Mouse (Mus musculus): Measurements from ENCODE around the gene Xylb. TPM values are rescaled to one million over a fixed set of nuclear protein-coding genes. Genes with fewer than 3 reads are reported as not detected.

The Xylb gene
- 1 to 10 TPM; 5.6 to 6.2 (median 5.8) TPM for total RNA-seq (2022)

DNA sequence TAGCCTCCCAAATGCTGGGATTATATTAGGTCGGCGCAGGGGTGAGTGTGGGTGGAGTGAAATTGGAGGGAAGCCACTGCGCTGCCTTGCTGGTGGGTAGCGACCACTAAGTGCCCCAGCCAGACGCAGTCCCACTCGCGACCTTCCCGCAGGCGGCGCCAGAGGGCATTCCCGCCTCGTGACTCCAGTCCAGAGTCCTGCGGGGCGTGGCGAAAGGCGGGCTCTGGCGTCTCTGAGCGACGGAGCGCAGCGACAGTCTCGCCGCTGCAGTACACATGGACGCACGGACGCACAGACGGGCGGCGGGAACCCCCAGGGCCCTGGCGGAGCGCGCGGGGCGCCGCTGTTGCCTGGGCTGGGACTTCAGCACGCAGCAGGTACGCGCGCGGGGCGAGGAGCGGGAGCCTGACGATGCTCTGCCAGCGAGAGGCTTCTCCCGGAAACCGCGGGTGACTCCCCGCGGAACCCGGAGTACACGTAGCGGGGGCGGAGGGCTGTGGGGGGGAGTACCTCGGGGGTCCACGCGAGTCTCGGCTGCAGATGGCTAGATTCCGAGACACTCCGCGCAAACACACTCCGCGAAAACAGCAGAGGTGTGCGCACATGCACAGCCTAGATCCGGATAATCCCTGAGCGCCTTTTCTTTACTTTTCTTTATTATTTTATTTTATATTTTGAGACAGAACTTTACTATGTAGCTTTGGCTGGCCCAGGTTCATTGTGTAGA lies at the start of gene Xylb:
Gene Xylb, plus strand, starts transcription at position 51 of the 727 bp plus-strand sequence.
- DNase-seq (ENCODE audit: low spot score in 2 of 2), result peak; percentile 80 to 81

DNA sequence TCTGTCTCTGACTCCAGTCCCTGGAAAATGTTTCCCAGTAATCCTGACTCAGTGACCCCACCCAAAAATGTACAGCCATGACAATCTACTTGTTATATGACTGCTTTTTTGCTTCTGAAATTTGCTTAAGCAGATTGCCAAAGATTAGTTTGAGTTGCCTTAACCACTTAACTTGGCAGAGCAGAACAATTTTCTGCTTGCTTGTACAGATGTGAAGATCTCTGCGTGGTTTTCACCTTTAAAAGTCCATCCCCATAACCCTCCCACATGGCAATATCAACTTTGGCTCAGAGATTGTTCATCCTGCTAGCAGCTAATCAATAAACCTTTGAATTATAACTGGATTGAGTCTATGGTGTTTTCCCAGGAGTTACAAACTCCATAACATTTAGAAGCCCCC lies 48.1 kb upstream of the Xylb start:
- no peak for DNase-seq (ENCODE audit: low spot score in 2 of 2)

DNA sequence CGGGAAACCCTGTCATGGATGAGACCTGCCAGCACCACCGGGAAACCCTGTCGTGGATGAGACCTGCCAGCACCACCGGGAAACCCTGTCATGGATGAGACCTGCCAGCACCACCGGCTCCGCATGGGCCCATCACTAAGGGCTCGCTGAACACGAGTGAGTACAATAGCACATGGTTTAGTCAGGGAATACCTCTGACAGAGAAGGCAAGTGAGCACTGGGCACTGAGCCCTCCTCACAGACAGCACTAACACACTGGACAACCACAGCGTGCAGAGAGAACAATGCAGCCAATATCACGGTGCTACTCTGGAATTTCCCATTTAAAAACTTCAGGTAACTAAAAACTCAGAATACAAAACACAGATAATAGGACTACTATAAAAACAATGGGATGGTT lies 44.1 kb upstream of the Xylb start:
- DNase-seq (ENCODE audit: low spot score in 2 of 2), result no peak

DNA sequence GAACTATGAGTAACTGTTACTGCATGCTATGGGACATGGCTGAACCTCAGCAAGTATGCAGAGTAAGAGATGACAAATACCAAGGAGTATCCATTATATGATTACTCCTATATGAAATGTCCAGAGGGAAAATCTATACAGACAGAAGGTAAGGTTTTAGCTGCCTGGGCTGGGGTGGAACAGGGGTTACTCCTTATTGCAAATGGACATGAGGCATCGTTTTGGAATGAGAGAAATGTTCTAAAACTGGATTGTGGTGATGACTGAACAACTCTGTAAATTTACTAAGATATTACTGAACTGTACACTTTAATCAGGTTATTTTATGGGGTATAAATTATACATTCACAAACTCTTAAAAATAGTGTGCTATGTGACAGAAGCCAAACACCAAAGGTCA lies 38.3 kb upstream of the Xylb start:
- no peak for DNase-seq (ENCODE audit: low spot score in 2 of 2)

DNA sequence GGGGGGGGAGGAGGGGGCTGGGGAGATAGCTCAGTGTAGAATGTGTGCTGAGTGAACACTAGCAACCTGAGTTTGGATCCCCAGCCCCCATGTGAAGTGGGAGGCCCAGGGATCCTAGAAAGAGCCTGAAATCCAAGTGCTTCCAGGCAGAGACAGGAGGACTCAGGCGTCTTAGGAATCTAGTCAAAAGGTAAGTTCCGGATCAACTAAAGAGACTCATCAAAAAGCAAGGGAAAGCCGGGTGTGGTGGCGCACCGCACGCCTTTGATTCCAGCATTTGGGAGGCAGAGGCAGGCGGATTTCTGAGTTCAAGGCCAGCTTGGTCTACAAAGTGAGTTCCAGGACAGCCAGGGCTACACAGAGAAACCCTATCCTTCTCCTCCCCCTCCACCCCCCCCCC lies 36.7 kb upstream of the Xylb start:
- DNase-seq (ENCODE audit: low spot score in 2 of 2), result no peak

DNA sequence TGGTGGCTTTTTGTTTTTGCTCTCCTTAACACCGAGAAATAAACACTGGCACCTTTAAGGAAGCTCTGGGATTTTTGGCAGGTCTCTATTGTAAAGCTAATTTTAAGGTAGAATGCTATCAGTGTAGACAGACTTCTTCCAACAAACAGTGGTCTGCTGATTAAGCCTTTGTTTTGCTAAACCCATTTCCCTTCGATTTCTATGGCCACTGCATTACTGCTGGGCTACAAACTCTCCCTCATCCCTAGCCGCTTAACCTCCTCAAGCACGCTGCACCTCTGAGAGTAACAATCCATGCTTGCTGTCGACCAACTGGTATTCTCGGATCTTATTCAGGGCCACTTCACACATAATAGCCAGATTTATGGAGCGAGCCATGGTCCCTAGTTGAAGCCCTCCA lies 36.2 kb upstream of the Xylb start:
- no peak for DNase-seq (ENCODE audit: low spot score in 2 of 2)

GRCm38 (mm10) chr9:119321392-119322229 lies 35.6 kb upstream of the Xylb start:
- peak in 1 of 2 experiments; percentile 46 for DNase-seq (ENCODE audit: low spot score in 2 of 2)

GRCm38 (mm10) chr9:119322289-119323259 lies 34.6 kb upstream of the Xylb start, which contains the start of gene Oxsr1:
Gene Oxsr1, minus strand, starts transcription at chr9:119322427.
- peak; percentile 97 to 99 for DNase-seq (ENCODE audit: low spot score in 2 of 2)

- DNase-seq (ENCODE audit: low spot score in 2 of 2), result no peak
Observed at GRCm38 (mm10) chr9:119323260-119323645, 33.9 kb upstream of the Xylb start.

DNA sequence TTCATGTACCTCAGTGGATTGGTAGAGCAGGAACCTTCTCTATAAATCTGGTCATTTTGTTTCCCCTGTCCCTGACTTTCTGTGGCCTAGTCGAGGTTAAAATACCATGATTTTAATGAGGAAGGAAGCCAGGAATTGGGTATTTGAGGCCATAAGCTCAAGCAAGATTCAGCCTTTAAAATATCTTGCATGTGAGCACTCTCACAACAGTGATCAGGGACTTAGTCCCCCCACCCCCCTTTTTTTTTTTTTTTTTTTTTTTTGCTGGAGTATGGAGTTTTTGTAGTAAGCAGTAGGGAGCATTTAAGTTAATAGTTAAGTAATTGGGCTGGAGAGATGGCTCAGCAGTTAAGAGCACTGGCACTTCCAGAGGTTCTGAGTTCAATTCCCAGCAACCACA lies 33.1 kb upstream of the Xylb start:
- DNase-seq (ENCODE audit: low spot score in 2 of 2), result no peak

DNA sequence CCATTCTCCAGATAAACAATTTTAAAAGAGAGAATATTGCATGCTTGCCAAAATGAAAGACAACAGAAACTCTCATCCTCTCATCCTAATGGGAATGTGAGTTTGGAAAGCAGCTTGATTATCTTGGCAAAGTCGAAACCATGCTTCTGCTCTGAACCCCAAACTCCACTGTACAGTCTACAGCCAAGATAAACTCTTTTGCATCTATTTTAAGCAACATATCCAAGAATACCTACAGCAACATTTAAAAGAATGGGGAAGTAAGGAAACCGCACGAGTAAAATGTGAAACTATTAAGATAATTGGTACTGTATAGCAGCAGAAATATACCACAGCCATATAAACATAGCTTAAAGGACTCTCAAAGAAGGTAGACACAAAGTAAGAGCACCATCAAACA lies 28.7 kb upstream of the Xylb start:
- no peak for DNase-seq (ENCODE audit: low spot score in 2 of 2)

DNA sequence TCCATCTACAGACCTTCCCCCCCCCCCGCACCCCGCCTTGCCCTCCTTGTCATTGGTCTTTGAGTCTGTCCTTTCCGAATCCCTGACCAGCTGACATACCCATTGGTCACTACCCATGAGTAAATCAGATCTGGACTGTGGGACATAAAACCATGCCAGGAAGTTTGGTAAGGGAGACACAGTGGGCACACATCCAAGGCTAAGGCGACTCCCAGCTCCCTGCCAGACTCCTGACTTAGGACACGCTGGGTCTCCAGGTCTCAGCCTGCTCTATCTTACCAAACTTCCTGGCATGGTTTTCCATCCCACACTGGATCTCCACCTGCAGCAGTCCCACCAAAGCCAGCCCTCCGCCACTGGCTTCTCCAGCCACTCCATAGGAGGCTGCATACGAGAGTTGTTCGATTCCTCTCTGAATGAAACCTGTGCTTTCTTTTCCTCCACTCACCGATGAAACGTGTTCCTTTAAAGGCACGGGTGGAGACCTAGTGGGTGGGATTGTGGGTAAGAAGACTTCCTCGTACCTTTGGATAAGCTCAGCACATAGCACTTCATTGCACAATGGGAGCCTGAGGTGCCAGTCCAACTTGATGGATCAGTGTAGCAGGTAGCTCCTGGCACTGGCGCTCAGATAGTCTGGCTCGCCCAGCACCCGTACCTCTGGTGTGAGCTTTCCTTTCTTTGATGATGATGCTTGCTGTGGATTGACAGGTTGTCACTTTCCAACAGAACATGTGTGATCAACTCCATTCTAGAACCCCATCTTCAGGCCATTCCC lies 26.8 kb upstream of the Xylb start:
- DNase-seq (ENCODE audit: low spot score in 2 of 2), result no peak

DNA sequence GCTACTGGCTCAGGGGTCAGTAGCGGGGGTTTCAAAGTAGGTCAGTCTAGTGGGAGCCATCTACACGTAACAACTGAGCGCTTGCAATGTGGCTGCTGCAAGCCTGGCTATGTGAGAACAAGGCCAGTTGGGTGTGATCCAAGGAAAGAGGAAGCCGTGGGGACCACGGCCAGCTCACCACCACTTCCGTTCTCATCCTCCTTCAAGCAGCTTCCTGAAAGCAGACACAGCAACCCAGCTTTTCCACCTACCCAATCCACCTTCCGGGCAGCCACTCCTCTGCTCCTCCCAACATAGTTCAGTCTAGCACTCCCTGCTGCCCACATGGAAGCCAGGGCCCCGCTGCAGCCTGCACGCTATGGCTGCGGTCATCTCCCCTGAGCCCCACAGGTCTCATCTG lies 22.9 kb upstream of the Xylb start:
- DNase-seq (ENCODE audit: low spot score in 2 of 2), result peak in 1 of 2 experiments; percentile 54

DNA sequence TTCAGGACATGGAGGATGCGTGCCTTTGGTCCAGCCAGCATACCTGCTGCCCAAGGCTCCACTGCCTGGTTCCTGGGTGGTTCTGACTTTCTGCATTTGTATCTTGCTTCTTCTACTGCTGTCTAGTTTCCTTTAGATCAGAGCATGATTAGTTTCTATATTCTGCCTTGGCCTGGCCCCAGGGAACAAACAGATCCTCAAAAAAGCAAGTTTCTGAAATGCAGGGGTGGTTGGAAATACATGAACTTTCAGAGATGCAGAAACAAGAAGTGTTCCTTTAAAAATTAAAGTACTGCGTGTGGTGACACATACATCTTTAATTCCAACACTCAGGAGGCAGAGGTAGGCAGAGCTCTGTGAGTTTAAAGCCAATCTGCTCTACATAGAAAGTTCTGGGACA lies 22.3 kb upstream of the Xylb start:
- no peak for DNase-seq (ENCODE audit: low spot score in 2 of 2)

- DNase-seq (ENCODE audit: low spot score in 2 of 2), result no peak
Observed at GRCm38 (mm10) chr9:119335571-119335970, 21.6 kb upstream of the Xylb start.

DNA sequence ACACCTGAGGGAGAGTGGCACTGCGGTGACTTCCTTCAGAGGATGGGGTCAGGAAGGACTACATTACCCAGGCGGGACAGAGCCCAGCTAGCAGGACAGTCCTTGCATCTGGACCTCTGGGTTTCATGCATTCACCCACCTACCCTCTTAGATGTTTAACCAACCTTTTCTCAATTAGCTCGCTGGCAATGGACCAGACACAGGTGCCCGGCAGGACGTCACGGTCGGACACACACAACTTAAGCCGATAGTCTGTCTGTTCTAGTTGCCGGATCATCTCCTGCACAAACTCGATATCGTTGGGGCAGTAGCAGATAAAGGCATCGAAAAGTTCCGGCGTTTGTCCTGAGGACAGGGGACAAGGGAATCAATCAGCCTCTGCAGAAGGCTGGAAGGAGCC lies 19.3 kb upstream of the Xylb start:
- no peak for DNase-seq (ENCODE audit: low spot score in 2 of 2)

- no peak for DNase-seq (ENCODE audit: low spot score in 2 of 2)
Observed at GRCm38 (mm10) chr9:119338350-119338749, 18.8 kb upstream of the Xylb start.

GRCm38 (mm10) chr9:119339106-119339505 lies 18.1 kb upstream of the Xylb start:
- no peak for DNase-seq (ENCODE audit: low spot score in 2 of 2)

DNA sequence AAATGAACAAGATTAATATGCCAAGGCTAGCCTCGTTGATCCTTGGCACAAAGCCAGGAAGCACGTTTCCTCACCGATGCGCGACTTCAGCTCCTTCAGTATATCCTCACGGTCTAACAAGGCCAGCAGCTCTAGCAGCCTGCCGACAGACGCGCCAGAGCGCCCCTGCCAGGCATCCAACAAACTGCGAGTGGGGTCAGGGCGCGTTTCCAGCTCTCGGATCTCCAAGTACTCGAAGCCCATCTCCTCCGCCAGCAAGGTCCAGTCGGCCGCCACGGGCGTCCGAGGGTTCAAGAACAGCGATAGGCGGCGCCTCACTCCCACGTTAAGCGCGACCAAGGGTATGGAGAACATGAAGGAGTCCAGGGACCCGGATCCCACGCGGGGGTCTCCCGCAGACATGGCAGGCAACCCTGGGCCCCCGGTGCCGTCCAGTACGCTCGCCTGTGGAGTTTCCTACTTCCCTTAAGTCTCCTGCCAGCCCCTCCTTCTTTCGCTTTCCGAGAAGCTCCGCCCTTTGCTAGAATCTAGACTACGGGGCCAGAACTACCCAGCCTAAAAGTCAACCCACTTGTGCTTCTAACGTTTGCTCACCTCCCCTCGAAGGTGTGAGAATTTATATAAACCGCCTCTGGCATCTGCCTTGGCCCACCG lies 17.5 kb upstream of the Xylb start, which contains the start of gene Acaa1a:
Gene Acaa1a, plus strand, starts transcription at position 119 of the 654 bp plus-strand sequence.
- DNase-seq (ENCODE audit: low spot score in 2 of 2), result peak; percentile 33 to 50

GRCm38 (mm10) chr9:119340212-119340580 lies 17.0 kb upstream of the Xylb start:
- no peak for DNase-seq (ENCODE audit: low spot score in 2 of 2)

Measured in left cerebral cortex, adult 8-10 months (tissue).